Mouse (Mus musculus): Measurements from ENCODE around the gene Kiss1. TPM values are rescaled to one million over a fixed set of nuclear protein-coding genes. Genes with fewer than 3 reads are reported as not detected.

The Kiss1 gene
- not detected in 2 replicates for polyA plus RNA-seq (2012; rRNA removed)

DNA sequence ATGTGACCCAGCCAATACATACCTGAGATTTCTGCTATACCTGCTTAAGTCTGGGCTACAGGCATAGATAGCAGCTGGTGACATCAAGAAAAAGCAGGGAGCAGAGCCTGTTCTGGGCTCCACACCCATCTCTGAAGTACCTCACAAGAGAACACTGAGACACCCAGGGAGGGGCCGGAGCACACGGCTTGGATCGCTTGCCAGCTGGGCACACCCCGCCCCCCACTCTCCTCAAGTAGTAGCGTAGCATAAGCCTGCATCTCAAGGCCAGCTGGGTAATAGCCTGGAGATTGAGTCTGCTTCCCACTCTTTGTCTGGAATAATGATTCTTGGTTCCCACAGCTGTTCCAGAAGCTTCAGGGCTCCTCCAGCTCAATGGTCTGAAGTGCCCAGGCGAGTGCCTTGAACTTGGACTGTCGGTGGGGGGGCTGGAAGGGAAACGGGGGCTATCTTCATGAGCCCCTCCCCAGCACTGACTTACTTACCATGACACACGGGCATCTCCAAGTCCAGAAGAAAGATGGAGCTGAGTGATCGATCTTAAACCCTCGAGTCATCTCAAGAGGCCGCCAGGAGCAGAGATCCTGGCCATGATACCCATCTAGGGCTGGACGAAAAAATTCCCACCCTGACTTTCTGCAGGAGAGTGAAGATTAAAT lies at the start of gene Kiss1:
Gene Kiss1, plus strand, starts transcription at position 609 of the 659 bp plus-strand sequence.

DNA sequence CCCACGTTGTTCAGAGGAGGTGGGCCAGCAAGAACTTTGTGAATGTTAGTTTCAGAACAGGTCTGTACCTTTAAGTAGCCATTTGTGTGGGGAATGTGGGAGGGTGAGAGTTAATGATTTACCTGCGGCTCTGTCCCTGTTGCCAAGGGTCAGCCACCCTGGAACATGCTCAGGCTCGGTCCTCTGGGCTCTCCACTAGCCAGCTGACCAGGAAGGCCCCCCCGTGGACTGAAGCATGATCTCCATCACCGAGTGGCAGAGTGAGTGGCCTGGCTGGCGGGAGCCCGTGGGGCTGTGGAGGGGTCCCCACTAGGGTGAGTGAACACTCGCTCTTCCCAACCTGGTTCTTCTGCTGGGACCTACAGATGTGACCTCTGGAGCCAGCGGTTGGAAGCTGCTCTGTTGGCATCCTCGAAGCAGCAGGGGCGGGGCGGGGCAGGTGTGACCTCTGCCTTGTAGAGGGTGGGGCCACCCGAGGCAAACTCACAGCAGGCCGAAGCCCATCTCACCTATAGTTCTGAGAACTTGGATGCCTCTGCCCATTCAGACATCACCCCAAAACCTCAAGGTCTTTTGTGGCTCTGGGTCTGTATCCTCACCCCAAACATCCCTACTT lies 11.9 kb upstream of the Kiss1 start, which contains the start of gene Golt1a:
Gene Golt1a, plus strand, starts transcription at position 149 of the 616 bp plus-strand sequence.

DNA sequence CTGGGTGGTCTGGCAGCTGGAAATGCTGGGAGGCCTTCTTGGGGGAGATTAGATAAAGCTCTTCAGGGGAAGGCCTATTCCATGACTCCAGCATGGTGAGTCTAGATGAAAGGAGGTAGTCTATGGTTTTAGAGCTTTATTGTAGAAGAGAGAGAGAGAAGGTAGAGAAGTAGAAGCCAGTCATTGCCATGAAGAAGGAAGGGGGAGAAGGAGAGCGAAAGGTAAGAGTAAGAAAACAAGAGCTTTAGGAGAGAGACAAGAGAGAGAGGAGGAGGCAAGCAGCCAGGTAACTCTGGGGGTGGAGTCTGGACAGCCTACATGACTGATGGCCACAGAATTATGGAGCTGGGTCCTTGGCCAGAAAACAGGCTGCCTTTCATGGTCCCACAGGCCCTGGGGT lies 28.5 kb downstream of the Kiss1 start, which contains the start of gene Ren1:
Gene Ren1, plus strand, starts transcription at position 301 of the 400 bp plus-strand sequence.

DNA sequence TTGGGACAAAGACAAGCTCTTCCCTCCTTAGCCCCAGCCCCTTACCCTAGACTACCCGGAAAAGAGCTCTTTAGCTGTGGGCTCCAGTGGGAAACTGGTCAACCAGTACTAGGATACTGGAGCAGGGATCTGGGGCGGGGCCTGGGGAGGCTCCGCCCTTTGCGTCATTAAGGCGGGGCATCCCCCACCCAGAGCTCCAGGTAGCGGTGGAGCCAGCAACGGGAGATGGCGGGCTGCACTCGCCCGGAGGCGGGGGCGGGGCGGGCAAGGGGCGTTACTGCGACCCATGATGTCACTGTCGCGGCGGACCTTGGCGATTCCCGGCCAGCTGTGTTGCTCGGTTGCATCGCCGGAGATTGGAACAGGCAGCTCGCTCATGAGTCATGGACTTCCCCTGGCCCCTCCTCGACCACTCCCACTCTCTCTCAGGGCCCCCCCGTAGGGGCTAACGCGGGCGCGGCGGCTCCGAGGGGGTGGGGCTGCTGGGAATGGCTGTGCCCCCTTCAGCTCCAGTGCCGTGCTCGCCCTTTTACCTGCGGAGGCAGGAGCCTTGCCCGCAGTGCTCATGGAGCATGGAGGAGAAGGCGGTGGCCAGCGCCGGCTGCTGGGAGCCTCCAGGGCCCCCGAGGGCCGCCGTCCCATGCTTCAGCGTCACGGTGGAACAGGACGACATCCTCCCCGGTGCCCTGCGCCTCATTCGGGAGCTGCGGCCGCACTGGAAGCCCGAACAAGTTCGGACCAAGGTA lies 41.8 kb downstream of the Kiss1 start, which contains the start of gene Etnk2:
Gene Etnk2, plus strand, starts transcription at position 297 of the 746 bp plus-strand sequence.

Other genes with a start within 250 kb of the Kiss1 start
- 36.6 and 37.6 TPM in 2 replicates for gene Ppp1r15b, start 190.7 kb upstream of the Kiss1 start, polyA plus RNA-seq (2012; rRNA removed)
- gene Plekha6, start 157.7 kb upstream of the Kiss1 start, polyA plus RNA-seq (2012; rRNA removed): 34.2 and 52.2 TPM in 2 replicates
- gene Golt1a, start 12.1 kb upstream of the Kiss1 start, polyA plus RNA-seq (2012; rRNA removed): 0.10 and 0.14 TPM in 2 replicates
- 0.05 and 0.09 TPM in 2 replicates for gene Ren1, start 28.6 kb downstream of the Kiss1 start, polyA plus RNA-seq (2012; rRNA removed)
- gene Etnk2, start 41.7 kb downstream of the Kiss1 start, polyA plus RNA-seq (2012; rRNA removed): 1.7 and 2.5 TPM in 2 replicates
- 54.2 and 104 TPM in 2 replicates for gene Sox13, start 102.5 kb downstream of the Kiss1 start, polyA plus RNA-seq (2012; rRNA removed)